Mouse (Mus musculus): ENCODE measurements around the gene Atp6v0a1. TPM values are rescaled to one million over a fixed set of nuclear protein-coding genes. Genes with fewer than 3 reads are reported as not detected.
A peak's percentile ranks its signal among the peaks of the same experiment; 100 is the strongest.

Atp6v0a1 gene
- polyA plus RNA-seq, 1 experiment from 2014 or later, result 35.0 TPM

- 82% methylated on average over 7 of the region's 7 CpGs for WGBS
- no peak for DNase-seq (ENCODE audit: low spot score)
- no peaks in the 10 kb centered on the region for H3K9me3 ChIP-seq (ENCODE audit: control insufficient read depth, low read length)
- no peak overlapping the region for H3K4me3 ChIP-seq (ENCODE audit: low read depth, low read length)
- H3K36me3 ChIP-seq (ENCODE audit: control insufficient read depth, insufficient read depth, low read length), result no peaks in the 10 kb centered on the region
- no peak overlapping the region for H3K27ac ChIP-seq (replicated peaks; ENCODE audit: low read depth, low read length)
- H3K4me2 ChIP-seq (ENCODE audit: low read depth, low read length), result no peak overlapping the region
- peaks cover 21% of the 10 kb centered on the region for H3K27me3 ChIP-seq (replicated peaks; ENCODE audit: control insufficient read depth, insufficient read depth, low read length)
- H3K9ac ChIP-seq (ENCODE audit: low read depth, low read length), result no peak overlapping the region
- H3K4me1 ChIP-seq (ENCODE audit: control insufficient read depth, insufficient read depth, low read length), result peaks cover 10% of the 10 kb centered on the region; the same call in 1 of the 2 replicates
- no peak for ATAC-seq (ENCODE audit: low read depth)
Measured at GRCm38 (mm10) chr11:100973245-100973644, 36.0 kb upstream of the Atp6v0a1 start.

- no peak for ATAC-seq (ENCODE audit: low read depth)
- H3K27me3 ChIP-seq (replicated peaks; ENCODE audit: control insufficient read depth, insufficient read depth, low read length), result peaks cover 14% of the 10 kb centered on the region; the same call in 1 of the 2 replicates
Measured at GRCm38 (mm10) chr11:100974381-100974970, 34.8 kb upstream of the Atp6v0a1 start.

GRCm38 (mm10) chr11:100975241-100975640 lies 34.0 kb upstream of the Atp6v0a1 start:
- 53% methylated on average over 7 of the region's 7 CpGs for WGBS
- H3K9ac ChIP-seq (ENCODE audit: low read depth, low read length), result no peak overlapping the region
- no peaks in the 10 kb centered on the region for H3K9me3 ChIP-seq (ENCODE audit: control insufficient read depth, low read length)
- ATAC-seq (ENCODE audit: low read depth) (no peak), DNase-seq (ENCODE audit: low spot score) (peak; percentile 70)
- no peak overlapping the region for H3K4me3 ChIP-seq (ENCODE audit: low read depth, low read length)
- no peaks in the 10 kb centered on the region for H3K36me3 ChIP-seq (ENCODE audit: control insufficient read depth, insufficient read depth, low read length)
- peak overlapping the region; percentile 52 for H3K27ac ChIP-seq (replicated peaks; ENCODE audit: low read depth, low read length)
- no peak overlapping the region for H3K4me2 ChIP-seq (ENCODE audit: low read depth, low read length)
- H3K4me1 ChIP-seq (ENCODE audit: control insufficient read depth, insufficient read depth, low read length), result peaks cover 11% of the 10 kb centered on the region
- peaks cover 14% of the 10 kb centered on the region; the same call in 1 of the 2 replicates for H3K27me3 ChIP-seq (replicated peaks; ENCODE audit: control insufficient read depth, insufficient read depth, low read length)

More at GRCm38 (mm10) chr11:100974381-100974970, 34.8 kb upstream of the Atp6v0a1 start:
- peaks cover 9% of the 10 kb centered on the region; the same call in 1 of the 2 replicates for H3K4me1 ChIP-seq (ENCODE audit: control insufficient read depth, insufficient read depth, low read length)
- no peak overlapping the region for H3K9ac ChIP-seq (ENCODE audit: low read depth, low read length)
- 46% methylated on average over 14 of the region's 14 CpGs for WGBS
- DNase-seq (ENCODE audit: low spot score), result peak; percentile 58
- no peaks in the 10 kb centered on the region for H3K9me3 ChIP-seq (ENCODE audit: control insufficient read depth, low read length)
- no peaks in the 10 kb centered on the region for H3K36me3 ChIP-seq (ENCODE audit: control insufficient read depth, insufficient read depth, low read length)
- no peak overlapping the region for H3K4me3 ChIP-seq (ENCODE audit: low read depth, low read length)
- H3K4me2 ChIP-seq (ENCODE audit: low read depth, low read length), result no peak overlapping the region
- H3K27ac ChIP-seq (replicated peaks; ENCODE audit: low read depth, low read length), result peak overlapping the region; percentile 52

GRCm38 (mm10) chr11:100979887-100980286 lies 29.4 kb upstream of the Atp6v0a1 start:
- H3K4me1 ChIP-seq (ENCODE audit: control insufficient read depth, insufficient read depth, low read length), result peaks cover 6% of the 10 kb centered on the region; the same call in 1 of the 2 replicates
- peaks cover 8% of the 10 kb centered on the region for H3K27me3 ChIP-seq (replicated peaks; ENCODE audit: control insufficient read depth, insufficient read depth, low read length)
- DNase-seq (ENCODE audit: low spot score) (peak; percentile 89), ATAC-seq (ENCODE audit: low read depth) (peak; percentile 45; the same call in 1 of the 2 replicates)
- H3K9me3 ChIP-seq (ENCODE audit: control insufficient read depth, low read length), result no peaks in the 10 kb centered on the region
- H3K4me2 ChIP-seq (ENCODE audit: low read depth, low read length), result no peak overlapping the region
- no peak overlapping the region for H3K9ac ChIP-seq (ENCODE audit: low read depth, low read length)
- H3K36me3 ChIP-seq (ENCODE audit: control insufficient read depth, insufficient read depth, low read length), result no peaks in the 10 kb centered on the region
- WGBS, result 42% methylated on average over 8 of the region's 8 CpGs
- H3K27ac ChIP-seq (replicated peaks; ENCODE audit: low read depth, low read length), result peak overlapping the region; percentile 39
- H3K4me3 ChIP-seq (ENCODE audit: low read depth, low read length), result no peak overlapping the region

GRCm38 (mm10) chr11:100980438-100980837 lies 28.8 kb upstream of the Atp6v0a1 start:
- Histone ChIP-seq H3K27ac (replicated peaks; ENCODE audit: low read depth, low read length) (peak overlapping the region; percentile 6; the same call in 1 of the 2 replicates), H3K36me3 (ENCODE audit: control insufficient read depth, insufficient read depth, low read length) (no peaks in the 10 kb centered on the region), H3K4me2 (ENCODE audit: low read depth, low read length) (no peak overlapping the region), H3K9ac (ENCODE audit: low read depth, low read length) (no peak overlapping the region), H3K4me3 (ENCODE audit: low read depth, low read length) (no peak overlapping the region), H3K9me3 (ENCODE audit: control insufficient read depth, low read length) (no peaks in the 10 kb centered on the region), H3K4me1 (ENCODE audit: control insufficient read depth, insufficient read depth, low read length) (peaks cover 6% of the 10 kb centered on the region; the same call in 1 of the 2 replicates), H3K27me3 (replicated peaks; ENCODE audit: control insufficient read depth, insufficient read depth, low read length) (peaks cover 8% of the 10 kb centered on the region)
- 69% methylated on average over 1 of the region's 1 CpGs for WGBS
- DNase-seq (ENCODE audit: low spot score), result no peak
- ATAC-seq (ENCODE audit: low read depth), result no peak

- Histone ChIP-seq H3K9ac (ENCODE audit: low read depth, low read length) (no peak overlapping the region), H3K27me3 (replicated peaks; ENCODE audit: control insufficient read depth, insufficient read depth, low read length) (peaks cover 8% of the 10 kb centered on the region), H3K9me3 (ENCODE audit: control insufficient read depth, low read length) (no peaks in the 10 kb centered on the region), H3K4me1 (ENCODE audit: control insufficient read depth, insufficient read depth, low read length) (peaks cover 6% of the 10 kb centered on the region; the same call in 1 of the 2 replicates), H3K4me2 (ENCODE audit: low read depth, low read length) (no peak overlapping the region), H3K36me3 (ENCODE audit: control insufficient read depth, insufficient read depth, low read length) (no peaks in the 10 kb centered on the region), H3K4me3 (ENCODE audit: low read depth, low read length) (no peak overlapping the region), H3K27ac (replicated peaks; ENCODE audit: low read depth, low read length) (no peak overlapping the region)
- 73% methylated on average over 3 of the region's 3 CpGs for WGBS
- DNase-seq (ENCODE audit: low spot score) (no peak), ATAC-seq (ENCODE audit: low read depth) (no peak)
Measured at GRCm38 (mm10) chr11:100981236-100981635, 28.0 kb upstream of the Atp6v0a1 start.

- Histone ChIP-seq H3K27ac (replicated peaks; ENCODE audit: low read depth, low read length) (no peak overlapping the region), H3K4me1 (ENCODE audit: control insufficient read depth, insufficient read depth, low read length) (peaks cover 6% of the 10 kb centered on the region; the same call in 1 of the 2 replicates), H3K4me2 (ENCODE audit: low read depth, low read length) (no peak overlapping the region), H3K4me3 (ENCODE audit: low read depth, low read length) (no peak overlapping the region), H3K27me3 (replicated peaks; ENCODE audit: control insufficient read depth, insufficient read depth, low read length) (peaks cover 8% of the 10 kb centered on the region), H3K36me3 (ENCODE audit: control insufficient read depth, insufficient read depth, low read length) (no peaks in the 10 kb centered on the region), H3K9me3 (ENCODE audit: control insufficient read depth, low read length) (no peaks in the 10 kb centered on the region), H3K9ac (ENCODE audit: low read depth, low read length) (no peak overlapping the region)
- no peak for ATAC-seq (ENCODE audit: low read depth)
- WGBS, result 20% methylated on average over 8 of the region's 8 CpGs
- DNase-seq (ENCODE audit: low spot score), result no peak
Measured at GRCm38 (mm10) chr11:100982087-100982486, 27.2 kb upstream of the Atp6v0a1 start.

GRCm38 (mm10) chr11:100983125-100983777 lies 26.0 kb upstream of the Atp6v0a1 start:
- Histone ChIP-seq H3K4me1 (ENCODE audit: control insufficient read depth, insufficient read depth, low read length) (peaks cover 6% of the 10 kb centered on the region; the same call in 1 of the 2 replicates), H3K27ac (replicated peaks; ENCODE audit: low read depth, low read length) (no peak overlapping the region), H3K4me3 (ENCODE audit: low read depth, low read length) (peak overlapping the region; percentile 24), H3K9ac (ENCODE audit: low read depth, low read length) (peak overlapping the region; percentile 9; the same call in 1 of the 2 replicates), H3K4me2 (ENCODE audit: low read depth, low read length) (peak overlapping the region; percentile 51), H3K36me3 (ENCODE audit: control insufficient read depth, insufficient read depth, low read length) (no peaks in the 10 kb centered on the region), H3K27me3 (replicated peaks; ENCODE audit: control insufficient read depth, insufficient read depth, low read length) (peaks cover 8% of the 10 kb centered on the region), H3K9me3 (ENCODE audit: control insufficient read depth, low read length) (no peaks in the 10 kb centered on the region)
- ATAC-seq (ENCODE audit: low read depth) (peak; percentile 85), DNase-seq (ENCODE audit: low spot score) (peak; percentile 82)
- WGBS, result 4% methylated on average over 19 of the region's 20 CpGs

All from embryonic facial prominence, embryonic 14.5 days (tissue).